Mouse (Mus musculus): ENCODE measurements around the gene Mthfd1l.

GRCm38 (mm10) chr10:4046496-4046895, 73.6 kb downstream of the Mthfd1l start:
- TF ChIP-seq POLR2A (IDR thresholded peaks at IDR 0.05; ENCODE audit: extremely low read depth, insufficient read depth, low read length) (no peak), CTCF (IDR thresholded peaks at IDR 0.05; ENCODE audit: extremely low read depth, insufficient read depth, low read length) (no peak)
